Mouse (Mus musculus) CD8-positive naive resting alpha-beta T cell, adult 2 months (primary cell): ENCODE data around the gene Trappc6b.
A peak's percentile ranks its signal among the peaks of the same experiment; 100 is the strongest.

Experiments
- DNase-seq, 2 experiments: peaks; one replicate each; pipeline ENCODE4 v3.0.0; 2022; ENCODE audit warnings: low read depth in 2 of 2, low spot score in 2 of 2

The Trappc6b gene

DNA sequence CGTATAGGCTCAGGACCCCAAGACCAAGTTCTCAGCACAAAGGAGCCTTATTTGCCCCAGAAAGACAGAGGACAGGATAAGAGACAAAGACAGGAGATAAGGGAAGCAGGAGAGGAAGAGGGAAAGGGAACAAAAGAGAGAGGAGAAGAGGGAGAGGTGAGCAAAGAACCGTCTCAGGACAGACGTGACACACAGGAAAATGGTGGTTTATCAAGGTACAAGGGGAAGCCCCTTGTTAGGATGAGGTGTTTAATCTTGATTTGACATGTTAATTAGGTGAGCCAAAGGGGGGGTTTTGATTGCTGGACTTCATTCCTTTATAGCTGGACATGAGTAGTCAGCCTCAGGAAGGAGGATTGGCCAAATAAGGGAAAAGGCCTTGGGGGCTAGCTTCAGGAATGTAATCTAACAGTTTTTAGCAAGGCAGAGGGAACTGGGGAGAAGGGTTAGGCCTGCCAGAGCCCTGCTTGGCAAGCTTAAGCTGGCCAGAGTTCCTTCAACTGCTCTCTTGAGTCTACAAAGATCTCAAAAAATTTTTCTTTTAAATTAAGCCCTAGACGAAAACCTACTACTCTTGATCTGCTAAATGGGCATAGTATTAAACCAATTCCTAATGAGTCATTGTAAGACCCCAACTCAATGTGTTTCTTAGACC lies 5.9 kb downstream of the Trappc6b start:
- no peak for DNase-seq

DNA sequence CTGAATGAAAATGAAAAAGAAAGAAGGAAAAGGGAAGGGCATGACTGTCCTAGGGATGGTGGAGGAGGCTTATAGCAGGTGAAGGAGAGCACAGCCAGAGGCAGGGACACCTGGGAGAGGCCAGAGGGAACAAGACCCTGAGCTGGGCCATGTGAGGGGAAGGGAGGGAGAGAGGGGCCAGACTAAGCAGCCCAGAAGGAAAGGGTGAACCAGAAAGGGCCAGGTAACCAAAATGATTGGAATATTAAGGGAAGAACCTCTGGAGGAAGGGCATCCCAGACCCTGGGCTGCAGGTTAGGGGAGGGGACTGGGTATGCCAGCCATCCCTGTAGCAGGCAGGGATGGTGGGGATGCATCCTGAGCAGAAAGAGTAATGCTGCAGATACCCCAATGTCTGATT lies 7.3 kb downstream of the Trappc6b start:
- DNase-seq, result no peak

DNA sequence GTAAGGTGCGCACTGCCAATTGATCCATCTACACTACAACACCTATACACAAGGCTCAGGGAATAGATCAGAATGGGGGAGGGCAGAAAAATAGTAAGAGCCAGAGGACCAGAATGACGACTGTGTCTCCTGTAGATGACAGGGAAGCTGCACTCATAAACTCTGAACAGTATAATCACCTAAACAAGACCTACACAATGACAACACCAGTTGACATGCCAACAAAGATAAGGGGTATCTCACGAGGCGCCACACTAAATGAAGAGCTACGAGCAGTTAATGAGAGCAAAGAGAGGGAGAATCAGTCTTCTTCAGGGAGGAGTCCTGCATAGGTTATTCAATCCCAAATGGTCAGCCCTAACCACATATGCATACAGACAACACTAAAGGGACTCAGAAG lies 8.1 kb downstream of the Trappc6b start:
- DNase-seq, result no peak

DNA sequence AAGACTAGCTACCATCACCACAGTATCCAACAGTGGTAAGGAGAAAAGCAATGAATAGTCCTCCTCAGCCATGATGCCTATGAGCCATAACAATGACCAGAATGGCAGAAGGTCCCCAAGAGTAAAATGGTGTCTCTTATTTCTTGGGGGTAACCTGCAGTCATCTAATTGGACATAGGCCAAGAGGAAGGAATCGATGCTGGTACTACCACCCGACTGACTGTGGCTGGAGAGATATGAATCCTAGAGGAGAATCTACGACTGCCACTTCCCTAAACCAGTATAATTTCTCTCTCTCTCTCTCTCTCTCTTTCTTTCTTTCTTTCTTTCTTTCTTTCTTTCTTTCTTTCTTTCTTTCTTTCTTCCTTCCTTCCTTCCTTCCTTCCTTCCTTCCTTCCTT lies 8.8 kb downstream of the Trappc6b start:
- DNase-seq, result no peak

DNA sequence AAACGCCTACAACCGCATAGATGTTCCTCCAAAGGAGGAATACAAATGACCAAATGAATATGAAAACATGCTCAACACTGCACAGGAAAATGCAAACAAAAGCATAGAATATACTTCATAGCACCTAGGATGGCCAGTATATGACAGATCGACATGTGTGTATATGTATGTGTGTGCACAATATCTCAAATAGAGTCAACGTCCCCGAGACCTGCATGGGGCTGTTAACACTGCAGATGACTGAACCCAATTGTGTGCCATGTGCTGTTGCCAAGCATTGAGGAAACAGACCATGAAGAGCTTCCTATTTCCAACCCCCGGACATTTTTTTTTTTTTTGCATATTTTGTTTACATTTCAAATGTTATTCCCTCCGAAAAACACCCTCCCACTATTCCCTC lies 20.4 kb downstream of the Trappc6b start:
- DNase-seq, result no peak

DNA sequence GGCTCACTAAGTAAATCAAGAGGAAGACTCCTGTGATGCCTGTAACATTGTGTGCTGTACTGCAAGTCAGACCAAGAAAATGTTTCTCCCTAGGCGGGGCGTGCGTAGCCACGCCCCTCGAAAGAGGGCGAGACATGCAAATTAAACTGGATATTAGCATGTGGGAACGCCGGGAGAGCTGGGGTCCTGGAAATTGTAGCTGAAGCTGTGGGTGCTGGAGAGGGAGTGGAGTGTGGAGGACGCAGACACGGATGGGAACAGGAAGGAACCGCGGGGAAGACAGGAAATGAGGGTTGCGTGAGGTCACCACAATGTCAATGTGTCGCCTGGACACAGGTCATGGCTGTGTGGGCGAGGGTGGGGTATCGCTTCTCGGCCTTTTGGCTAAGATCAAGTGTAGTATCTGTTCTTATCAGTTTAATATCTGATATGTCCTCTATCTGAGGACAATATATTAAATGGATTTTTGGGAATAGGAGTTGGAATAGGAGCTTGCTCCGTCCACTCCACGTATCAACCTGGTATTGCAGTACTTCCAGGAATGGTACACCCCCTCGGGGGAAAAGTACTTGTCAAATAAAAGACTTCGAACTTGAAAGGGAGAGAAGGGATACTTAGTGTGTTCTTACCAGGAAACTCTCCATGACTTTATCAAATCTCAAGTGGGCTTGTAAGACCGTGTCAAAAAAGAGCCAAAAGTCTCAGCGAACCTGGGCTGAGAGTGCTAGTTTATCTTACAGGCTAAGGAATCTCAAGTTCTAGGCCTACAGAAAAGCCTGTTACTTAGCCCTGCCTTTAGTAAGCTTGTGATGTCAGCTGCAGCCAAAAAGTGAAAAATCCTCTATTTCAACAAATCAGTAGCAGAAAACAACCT lies 21.1 kb downstream of the Trappc6b start:
- DNase-seq, result no peak

DNA sequence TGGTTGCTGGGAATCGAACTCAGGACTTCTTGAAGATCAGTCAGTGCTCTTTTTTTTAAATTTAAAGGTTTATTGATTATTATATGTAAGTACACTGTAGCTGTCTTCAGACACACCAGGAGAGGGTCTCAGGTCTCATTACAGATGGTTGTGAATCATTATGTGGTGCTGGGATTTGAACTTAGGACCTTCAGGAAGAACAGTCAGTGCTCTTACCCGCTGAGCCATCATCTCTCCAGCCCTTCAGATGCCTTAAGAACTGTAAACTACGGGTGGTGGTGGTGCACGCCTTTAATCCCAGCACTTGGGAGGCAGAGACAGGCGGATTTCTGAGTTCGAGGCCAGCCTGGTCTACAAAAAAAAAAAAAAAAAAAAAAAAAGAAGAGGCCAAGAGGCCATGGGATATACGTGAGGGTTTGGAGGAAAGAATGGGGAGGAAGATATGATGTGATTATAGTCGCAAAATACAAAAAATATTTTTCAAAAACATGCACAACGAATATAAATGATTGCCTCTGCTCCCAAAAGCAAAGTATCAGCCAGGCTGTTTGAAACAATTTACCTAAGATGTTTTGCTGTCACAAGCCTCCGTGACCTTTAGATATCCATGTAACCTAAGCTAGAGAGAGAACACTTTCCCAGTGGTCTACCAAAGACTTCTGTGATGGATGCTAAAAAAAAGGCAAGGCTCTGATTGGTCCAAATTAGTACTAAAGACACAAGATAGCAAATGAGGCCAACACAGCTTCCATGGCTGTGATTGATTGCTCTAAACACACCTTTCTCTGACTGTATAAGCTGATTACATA lies 21.9 kb downstream of the Trappc6b start:
- DNase-seq, result no peak

DNA sequence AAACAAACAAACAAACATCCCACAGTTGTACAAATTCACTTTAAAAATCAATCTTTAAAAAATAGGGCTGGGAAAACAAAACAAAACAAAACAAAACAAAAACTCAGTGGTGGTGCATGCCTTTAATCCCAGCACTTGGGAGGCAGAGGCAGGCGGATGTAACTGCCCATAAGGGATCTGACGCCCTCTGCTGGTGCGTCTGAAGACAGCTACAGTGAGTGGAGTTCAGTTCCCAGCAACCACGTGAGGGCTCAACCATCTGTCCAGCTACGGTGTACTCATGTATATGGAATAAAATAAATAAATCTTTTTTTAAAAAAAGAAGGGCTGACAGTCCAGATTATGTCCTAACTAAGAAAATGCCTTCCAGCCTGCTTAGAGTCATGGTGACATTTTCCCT lies 29.2 kb downstream of the Trappc6b start:
- DNase-seq, result no peak

DNA sequence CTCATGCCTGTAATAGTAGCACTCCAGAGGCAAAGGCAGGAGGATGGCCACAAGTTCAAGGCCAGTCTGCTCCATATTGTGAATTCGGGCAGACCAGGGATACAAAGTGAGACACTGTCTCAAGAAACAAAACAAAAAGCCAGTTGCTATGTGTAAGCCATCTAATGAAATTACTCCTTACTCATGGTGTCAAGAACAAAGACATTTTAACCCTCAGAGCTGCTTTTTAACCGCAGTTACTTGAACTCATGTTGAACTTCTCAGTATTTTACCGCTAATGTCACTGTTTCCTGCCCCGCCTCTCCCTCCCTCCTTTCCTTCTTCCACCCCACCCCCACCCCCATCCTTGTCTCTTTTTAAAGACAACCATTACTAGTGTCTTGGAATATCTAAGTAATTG lies 40.0 kb downstream of the Trappc6b start:
- DNase-seq, result no peak

DNA sequence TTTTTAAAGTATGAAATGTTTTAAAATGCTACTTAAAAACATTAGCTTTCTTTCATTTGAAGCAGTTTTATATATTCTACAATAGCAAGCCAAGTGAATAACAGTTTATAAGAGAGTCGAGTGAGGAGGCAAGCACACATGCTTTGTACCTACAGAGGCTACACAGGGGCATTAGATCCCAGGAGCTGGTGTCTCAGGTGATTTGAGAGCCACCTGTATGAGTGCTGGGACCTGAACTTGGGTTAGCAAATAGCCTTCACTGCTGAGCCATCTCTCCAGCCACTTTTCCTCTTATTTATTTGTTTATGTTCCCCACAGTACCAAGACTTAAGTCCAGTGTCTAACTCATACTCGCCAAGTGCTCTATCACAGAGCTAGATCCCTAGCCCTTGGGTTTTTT lies 41.4 kb downstream of the Trappc6b start:
- DNase-seq, result no peak

DNA sequence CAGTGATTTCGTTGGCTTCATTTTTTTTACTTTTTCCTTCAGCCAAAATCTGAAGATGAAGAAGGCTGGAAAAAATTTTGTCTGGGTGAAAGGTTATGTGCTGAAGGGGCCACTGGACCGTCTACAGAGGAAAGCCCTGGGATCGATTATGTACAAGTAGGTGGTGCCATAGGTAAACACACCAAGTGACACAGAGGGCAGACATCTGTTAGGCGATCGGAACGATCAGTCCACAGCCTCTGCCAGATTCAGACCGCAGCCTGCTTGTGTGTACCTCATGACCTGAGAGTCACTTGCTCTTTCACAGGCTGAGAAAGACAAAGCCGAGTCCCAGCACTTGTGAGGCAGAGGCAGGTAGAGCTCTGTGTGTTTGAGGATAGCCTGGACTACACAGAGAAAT lies 43.3 kb downstream of the Trappc6b start:
- no peak for DNase-seq

DNA sequence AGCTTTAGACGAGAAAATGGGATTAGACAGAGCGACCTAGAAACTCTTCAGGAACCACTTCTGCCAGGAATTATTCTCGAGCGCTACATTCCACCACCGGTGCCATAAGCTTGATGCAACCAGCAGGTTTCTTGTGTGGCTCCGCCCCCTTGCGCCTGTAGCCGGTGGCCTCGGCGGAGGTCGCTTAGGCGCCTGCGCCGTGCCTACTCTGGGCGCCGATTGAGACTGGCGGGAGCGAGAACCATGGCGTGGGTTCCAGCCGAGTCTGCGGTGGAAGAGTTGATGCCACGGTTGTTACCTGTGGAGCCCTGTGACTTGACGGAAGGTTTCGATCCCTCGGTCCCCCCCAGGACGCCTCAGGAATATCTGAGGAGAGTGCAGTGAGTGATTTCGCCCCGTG lies 48.0 kb downstream of the Trappc6b start, which contains the start of gene Gemin2:
TSS of gene Gemin2 (plus strand) at position 160 of the 400 bp plus-strand sequence.
- DNase-seq, result peak; percentile 86

DNA sequence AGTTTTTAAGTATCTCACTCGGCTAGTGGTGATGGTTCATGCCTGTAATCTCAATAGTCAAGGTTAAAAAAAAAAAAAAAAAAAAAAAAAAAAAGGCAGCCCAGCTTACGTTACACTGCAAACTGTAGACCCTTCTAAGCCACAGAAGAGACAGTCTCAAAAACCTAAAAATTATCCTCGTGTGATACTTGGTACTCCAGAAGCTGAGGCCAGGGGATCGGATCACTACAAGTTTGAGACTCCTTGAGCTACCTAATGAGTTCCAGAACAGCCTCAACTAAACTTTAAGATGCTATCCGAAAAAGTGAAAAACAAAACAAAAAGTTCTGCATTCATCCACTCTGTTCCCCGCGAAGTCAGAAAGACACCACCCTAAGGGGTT lies 48.6 kb downstream of the Trappc6b start:
- peak in 1 of 2 experiments; percentile 3 for DNase-seq

DNA sequence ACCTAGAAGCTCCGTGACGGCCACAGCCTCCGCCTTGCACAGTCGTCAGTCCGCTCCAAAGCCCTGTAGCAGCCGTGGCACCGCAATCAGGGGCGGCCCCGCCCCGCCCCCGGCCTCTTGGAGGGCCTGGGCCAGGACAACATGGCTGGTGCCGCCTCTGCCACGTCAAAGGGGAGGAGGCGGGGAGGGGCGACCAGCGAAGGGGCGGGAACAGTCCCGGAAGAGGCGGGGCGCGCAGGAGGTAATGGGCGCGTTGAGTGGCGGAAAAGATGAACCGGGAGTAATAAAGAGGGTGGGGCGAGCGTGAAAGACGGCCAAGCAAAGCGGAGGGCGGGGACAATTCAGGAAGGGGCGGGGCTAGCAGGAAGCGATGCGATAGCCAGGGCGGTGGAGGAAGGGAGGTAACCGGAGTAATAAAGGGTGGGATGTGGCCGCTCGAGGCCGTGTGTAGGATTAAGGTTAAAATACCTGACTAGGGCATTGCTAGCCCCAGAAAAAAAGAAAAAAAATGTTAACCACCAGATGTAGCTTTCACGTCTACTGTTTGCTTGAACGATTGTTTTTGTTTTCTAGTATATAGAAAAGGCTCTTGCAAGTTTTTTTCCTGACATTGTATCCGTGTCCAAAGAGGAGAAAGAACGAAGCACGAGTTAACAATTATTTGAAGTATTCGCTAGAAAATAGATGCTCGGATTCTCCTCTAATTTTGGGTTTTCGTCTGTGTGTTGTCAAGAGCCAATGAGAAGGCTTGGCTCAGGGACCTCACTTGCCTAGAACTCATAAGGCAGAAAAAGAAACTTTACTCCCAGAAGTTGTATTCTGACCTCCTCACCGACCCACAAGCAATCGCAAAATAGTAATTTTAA lies 49.2 kb downstream of the Trappc6b start, which contains the start of gene Sec23a:
TSS of gene Sec23a (minus strand) at position 174 of the 866 bp plus-strand sequence.
- DNase-seq, result peak; percentile 97 to 98

DNA sequence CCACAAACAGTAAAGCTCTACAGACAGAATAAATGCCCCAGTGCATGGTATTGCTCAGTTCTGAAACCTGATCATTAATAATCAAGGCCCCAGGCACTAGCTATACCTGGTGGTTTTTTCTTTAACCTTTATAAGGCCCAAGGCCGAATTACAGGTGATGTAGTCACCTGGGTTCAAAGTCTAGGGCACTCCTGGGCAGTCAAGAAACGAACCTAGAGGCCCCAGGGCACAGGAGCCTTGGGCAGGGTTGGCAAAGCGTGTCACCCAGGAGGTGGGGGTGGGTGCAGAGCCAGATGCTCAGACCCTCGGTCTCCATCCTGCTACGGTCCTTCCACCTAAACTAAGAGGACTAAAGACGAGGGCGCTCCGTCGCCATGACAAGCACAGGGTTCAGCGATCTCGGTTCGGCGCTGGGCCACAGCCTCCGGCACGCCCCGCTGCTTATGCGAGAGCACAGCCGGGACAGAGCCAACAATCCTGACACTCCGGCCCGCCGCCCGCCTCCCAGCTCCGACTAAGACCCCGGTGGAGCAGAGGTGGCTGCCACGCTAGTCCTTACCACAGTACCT lies 49.9 kb downstream of the Trappc6b start:
- DNase-seq, result no peak

DNA sequence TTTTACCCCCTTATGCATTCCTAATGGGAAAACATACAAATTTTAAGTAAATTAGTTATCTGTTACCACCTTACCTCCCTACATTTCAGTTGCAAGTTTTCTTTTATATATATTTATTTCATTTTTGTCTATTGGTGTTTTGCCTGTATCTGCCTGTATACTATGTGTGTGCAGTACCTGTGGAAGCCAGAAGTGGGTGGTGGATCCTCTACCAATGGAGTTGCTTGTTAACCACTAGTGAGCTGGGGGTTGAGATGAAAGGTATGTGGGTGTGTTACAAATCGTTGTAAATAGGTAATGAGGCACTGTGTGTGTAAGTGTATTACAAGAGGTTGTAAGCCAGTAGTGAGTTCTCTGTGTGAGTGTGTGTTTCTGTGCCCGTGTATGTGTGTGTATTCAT lies 50.8 kb downstream of the Trappc6b start:
- DNase-seq, result peak; percentile 15 to 25
